In genomic region chr16:87765984-87766383, GRCm38 (mm10) we compare ENCODE assay signal across 15 mouse cellular contexts.
A peak's percentile ranks its signal among the peaks of the same experiment; 100 is the strongest.
DNase-seq lines count a peak whose midpoint lies in the region; ATAC-seq and TF ChIP-seq lines count a peak whose summit lies in the region.
"Had no signal": no experiment of that assay in that cellular context is flagged by ENCODE, and none has a peak within 500 bp of the region (broad histone marks: within the 10 kb centered on the region; RNA-seq: fewer than 3 reads in every experiment).

No protein-coding gene starts in this region.

- H3K4me2 ChIP-seq in kidney, embryonic 16.5 days (replicated peaks; ENCODE audit: low read depth, low read length): no peak overlapping the region
- H3K4me2 ChIP-seq in intestine, embryonic 16.5 days (ENCODE audit: low read depth, low read length): peak overlapping the region; percentile 21; the same call in 1 of the 2 replicates
- H3K4me2 ChIP-seq: embryonic facial prominence, embryonic 13.5 days; liver, embryonic 15.5 days; midbrain, embryonic 13.5 days had no signal

- H3K9me3 ChIP-seq in kidney, embryonic 16.5 days (ENCODE audit: low read length): no peaks in the 10 kb centered on the region
- no peaks in the 10 kb centered on the region for H3K9me3 ChIP-seq in intestine, embryonic 16.5 days (ENCODE audit: control insufficient read depth, low read length)
- H3K9me3 ChIP-seq: embryonic facial prominence, embryonic 13.5 days; heart, embryonic 10.5 days; liver, embryonic 15.5 days; midbrain, embryonic 13.5 days had no signal

- peak; percentile 31 for TF ChIP-seq CTCF in Patski (IDR thresholded peaks at IDR 0.05)

- no peak overlapping the region for H3K9ac ChIP-seq in kidney, embryonic 16.5 days (replicated peaks; ENCODE audit: low read length)
- H3K9ac ChIP-seq in intestine, embryonic 16.5 days (ENCODE audit: low read depth, low read length): no peak overlapping the region
- H3K9ac ChIP-seq: embryonic facial prominence, embryonic 13.5 days; liver, embryonic 15.5 days; midbrain, embryonic 13.5 days had no signal

- H3K27me3 ChIP-seq in kidney, embryonic 16.5 days (ENCODE audit: insufficient read depth, low read length): no peaks in the 10 kb centered on the region
- H3K27me3 ChIP-seq in Patski: no peaks in the 10 kb centered on the region
- H3K27me3 ChIP-seq in intestine, embryonic 16.5 days (replicated peaks; ENCODE audit: control insufficient read depth, insufficient read depth, low read length): no peaks in the 10 kb centered on the region
- H3K27me3 ChIP-seq: embryonic facial prominence, embryonic 13.5 days; liver, embryonic 15.5 days; midbrain, embryonic 13.5 days had no signal

- peak; percentile 16 to 31 for DNase-seq in cerebellum, postnatal 10 days
- DNase-seq in cerebellum, adult 11 months: no peak
- DNase-seq in kidney, adult 9 months: peak; percentile 27
- DNase-seq in Patski (ENCODE audit: low read depth, low spot score): no peak
- no peak for DNase-seq in ovary, postnatal 10 days (ENCODE audit: low spot score)
- DNase-seq in heart, adult 11 months: no peak
- DNase-seq: left cerebral cortex, postnatal 4 days; right cerebral cortex, adult 18-20 months; thymus, postnatal 14 days had no signal

- no peaks in the 10 kb centered on the region for H3K36me3 ChIP-seq in kidney, embryonic 16.5 days (ENCODE audit: insufficient read depth, low read length)
- H3K36me3 ChIP-seq in intestine, embryonic 16.5 days (ENCODE audit: control insufficient read depth, insufficient read depth, low read length): no peaks in the 10 kb centered on the region
- H3K36me3 ChIP-seq: embryonic facial prominence, embryonic 13.5 days; heart, embryonic 10.5 days; liver, embryonic 15.5 days; midbrain, embryonic 13.5 days had no signal

- WGBS in kidney, embryonic 16.5 days: 39% methylated on average over 8 of the region's 8 CpGs
- WGBS in intestine, embryonic 16.5 days: 29% methylated on average over 8 of the region's 8 CpGs

- in situ Hi-C loops in Patski (cut with MboI; ENCODE audit: low pct_unique_long_range_greater_than_20kb): no loop called here

- H3K4me1 ChIP-seq in kidney, embryonic 16.5 days (ENCODE audit: insufficient read depth, low read length): no peaks in the 10 kb centered on the region
- H3K4me1 ChIP-seq in intestine, embryonic 16.5 days (ENCODE audit: control insufficient read depth, insufficient read depth, low read length): peaks cover 2% of the 10 kb centered on the region; the same call in 1 of the 2 replicates
- H3K4me1 ChIP-seq: embryonic facial prominence, embryonic 13.5 days; heart, embryonic 10.5 days; liver, embryonic 15.5 days; midbrain, embryonic 13.5 days had no signal

- no peak overlapping the region for H3K4me3 ChIP-seq in kidney, embryonic 16.5 days (ENCODE audit: low read length)
- H3K4me3 ChIP-seq in intestine, embryonic 16.5 days (ENCODE audit: low read length): no peak overlapping the region
- H3K4me3 ChIP-seq: embryonic facial prominence, embryonic 13.5 days; heart, embryonic 10.5 days; liver, embryonic 15.5 days; midbrain, embryonic 13.5 days had no signal

- POLR2A ChIA-PET in Patski (lab: Charles Lee): no interaction called here

- no peak for ATAC-seq in kidney, embryonic 16.5 days (ENCODE audit: low FRiP score, low TSS enrichment)
- no peak for ATAC-seq in Patski
- peak; percentile 23; the same call in 1 of the 2 replicates for ATAC-seq in intestine, embryonic 16.5 days
- ATAC-seq: midbrain, embryonic 13.5 days had no signal

- H3K27ac ChIP-seq in kidney, embryonic 16.5 days (ENCODE audit: low read length): no peak overlapping the region
- H3K27ac ChIP-seq in intestine, embryonic 16.5 days (ENCODE audit: low read length): no peak overlapping the region
- H3K27ac ChIP-seq: embryonic facial prominence, embryonic 13.5 days; heart, embryonic 10.5 days; liver, embryonic 15.5 days; midbrain, embryonic 13.5 days had no signal

- CTCF ChIA-PET in Patski (lab: Charles Lee): no interaction called here

Comparison
In these comparisons a context has a peak if more than half of its experiments do, and no peak if none do; other contexts are left out.
1. DNase-seq: peak in cerebellum, postnatal 10 days (2 of 2) and kidney, adult 9 months (single experiment); none in cerebellum, adult 11 months (single experiment), Patski (single experiment), ovary, postnatal 10 days (single experiment) and heart, adult 11 months (single experiment).